Mouse (Mus musculus) C2C12 (cell line): Measurements from ENCODE around the gene Tmem184c. TPM values are rescaled to one million over a fixed set of nuclear protein-coding genes. Genes with fewer than 3 reads are reported as not detected.

Experiments
- H3K27me3 ChIP-seq: one replicate; pipeline ENCODE4 v1.6.1; 2011; ENCODE audit not compliant: control insufficient read depth, insufficient read depth, insufficient read length
- H3K36me3 ChIP-seq: one replicate; pipeline ENCODE4 v1.6.1; 2011; ENCODE audit not compliant: control insufficient read depth, insufficient read depth
- H3K4me3 ChIP-seq: one replicate; pipeline ENCODE4 v1.5.1; 2011; ENCODE audit warnings: mild to moderate bottlenecking, control low read depth; ENCODE audit not compliant: poor library complexity, insufficient read depth, severe bottlenecking
- H3K79me2 ChIP-seq: one replicate; pipeline ENCODE4 v1.6.1; 2011; ENCODE audit not compliant: control insufficient read depth, insufficient read depth
- H3K79me3 ChIP-seq: one replicate; pipeline ENCODE4 v1.6.1; 2011; ENCODE audit warnings: low read depth, control low read depth
- H3ac ChIP-seq: one replicate; pipeline ENCODE3; 2011; ENCODE audit warnings: low read depth; ENCODE audit not compliant: control insufficient read depth, insufficient read length
- CEBPB ChIP-seq: IDR thresholded peaks from one replicate; pipeline ENCODE4 v1.6.1; 2011; ENCODE audit warnings: low read depth, mild to moderate bottlenecking, control low read depth, moderate library complexity
- CTCF ChIP-seq: IDR thresholded peaks from one replicate; pipeline ENCODE4 v1.5.1; 2011; ENCODE audit not compliant: control insufficient read depth, insufficient read depth, insufficient read length
- FOSL1 ChIP-seq: IDR thresholded peaks from one replicate; pipeline ENCODE4 v1.8.0; 2011; ENCODE audit warnings: mild to moderate bottlenecking, low read length; ENCODE audit not compliant: poor library complexity, insufficient read depth, severe bottlenecking
- MAX ChIP-seq: IDR thresholded peaks from one replicate; pipeline ENCODE4 v1.6.1; 2011; ENCODE audit warnings: mild to moderate bottlenecking, control low read depth
- MYOD1 ChIP-seq: IDR thresholded peaks from one replicate; pipeline ENCODE4 v1.6.1; 2011; ENCODE audit warnings: low read depth; ENCODE audit not compliant: control insufficient read depth, insufficient read length
- MYOG ChIP-seq: IDR thresholded peaks from one replicate; pipeline ENCODE4 v1.6.1; 2011; ENCODE audit not compliant: control insufficient read depth, insufficient read length; ENCODE audit errors: extremely low read depth
- USF1 ChIP-seq: IDR thresholded peaks from one replicate; pipeline ENCODE4 v1.6.1; 2011; ENCODE audit warnings: low read depth, mild to moderate bottlenecking, control low read depth, moderate library complexity
- polyA plus RNA-seq: library from polyadenylated mRNA; unstranded; fragments of >200 nt; fragmentation: generic; extraction: Trizol; gene quantifications from one replicate; pipeline ENCODE4 v1.2.1, GENCODE M21; 2012; ENCODE audit warnings: missing spikeins

The Tmem184c gene
- polyA plus RNA-seq, 1 experiment = 8.3 TPM

DNA sequence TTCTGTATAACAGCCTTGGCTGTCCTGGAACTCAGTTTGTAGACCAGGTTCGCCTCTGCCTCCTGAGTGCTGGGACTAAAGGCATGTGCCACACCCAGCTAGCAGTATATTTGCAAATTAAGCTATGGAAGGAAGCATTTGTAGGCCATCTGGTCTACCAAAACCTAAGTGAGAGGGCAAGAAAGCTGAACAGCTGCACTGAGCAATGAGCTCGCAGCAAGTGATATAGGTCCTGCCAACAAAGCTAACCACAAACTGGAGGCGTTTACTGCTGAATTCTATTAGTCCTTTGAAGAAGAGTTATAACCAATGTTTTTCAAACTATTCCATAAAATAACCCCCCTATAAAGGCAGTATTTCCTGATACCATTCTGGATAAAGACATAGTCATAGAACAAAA is 27.1 kb upstream of the Tmem184c start:
- Histone ChIP-seq H3K27me3 (no peaks in the 10 kb centered on the region), H3ac (no peak overlapping the region), H3K36me3 (no peaks in the 10 kb centered on the region), H3K4me3 (no peak overlapping the region), H3K79me3 (no peaks in the 10 kb centered on the region), H3K79me2 (no peaks in the 10 kb centered on the region)
- TF ChIP-seq MYOG (no peak), MYOD1 (peak; percentile 15)

GRCm38 (mm10) chr8:77634035-77634434 is 23.5 kb upstream of the Tmem184c start:
- no peak overlapping the region for H3K4me3 ChIP-seq
- H3K79me3 ChIP-seq = no peaks in the 10 kb centered on the region
- TF ChIP-seq MYOD1 = no peak
- no peak for TF ChIP-seq USF1
- no peak for TF ChIP-seq CEBPB
- TF ChIP-seq FOSL1 = no peak
- no peak for TF ChIP-seq MYOG
- no peak for TF ChIP-seq CTCF
- no peak for TF ChIP-seq MAX
- no peaks in the 10 kb centered on the region for H3K36me3 ChIP-seq
- H3K79me2 ChIP-seq = no peaks in the 10 kb centered on the region
- no peaks in the 10 kb centered on the region for H3K27me3 ChIP-seq
- no peak overlapping the region for H3ac ChIP-seq

DNA sequence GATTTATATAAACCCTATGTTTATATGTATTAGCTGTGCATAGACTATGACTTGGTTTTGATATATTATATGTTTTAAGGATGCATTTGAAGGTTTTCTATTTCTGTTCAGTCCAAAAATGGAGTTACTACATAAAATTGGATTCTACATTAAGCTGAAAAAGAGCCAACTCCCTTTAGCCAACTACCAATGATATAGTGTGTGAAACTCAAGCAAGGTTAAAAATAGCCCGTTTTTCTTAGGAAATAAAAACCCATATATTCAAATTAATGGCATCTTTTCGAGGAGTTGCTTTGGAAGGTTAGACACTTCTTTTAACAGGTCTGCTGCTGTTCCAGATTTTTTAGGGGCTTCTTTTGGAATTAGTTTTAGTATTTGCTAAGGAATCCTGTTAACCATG is 22.7 kb upstream of the Tmem184c start:
- H3K4me3 ChIP-seq = no peak overlapping the region
- TF ChIP-seq USF1 = no peak
- no peak for TF ChIP-seq MYOD1
- TF ChIP-seq CTCF = no peak
- TF ChIP-seq MYOG = no peak
- no peak for TF ChIP-seq CEBPB
- TF ChIP-seq MAX = no peak
- TF ChIP-seq FOSL1 = no peak

DNA sequence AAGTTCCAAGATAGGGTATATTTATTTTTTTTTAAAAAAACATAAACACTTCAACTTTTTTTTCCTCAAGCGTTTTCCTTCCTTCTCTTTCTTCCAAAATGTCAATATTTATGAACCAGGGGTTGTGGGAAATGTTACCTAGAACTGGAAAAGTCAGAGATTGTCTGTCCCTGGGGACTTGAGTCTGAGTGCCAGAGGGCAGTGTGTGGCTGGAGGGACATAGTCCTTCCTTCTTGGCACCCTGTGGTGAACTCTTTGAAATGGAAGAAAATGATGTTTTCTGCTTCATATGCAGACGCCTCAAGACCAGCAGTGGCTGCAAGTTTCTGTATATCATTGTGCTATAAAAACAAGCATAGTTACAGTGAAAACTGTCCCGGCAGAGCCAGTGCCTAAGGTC is 20.2 kb upstream of the Tmem184c start:
- Histone ChIP-seq H3K27me3 (no peaks in the 10 kb centered on the region), H3ac (no peak overlapping the region), H3K79me3 (no peaks in the 10 kb centered on the region), H3K36me3 (no peaks in the 10 kb centered on the region), H3K79me2 (no peaks in the 10 kb centered on the region), H3K4me3 (no peak overlapping the region)
- no peak for TF ChIP-seq USF1
- TF ChIP-seq MAX = no peak
- no peak for TF ChIP-seq CTCF
- TF ChIP-seq MYOD1 = no peak
- no peak for TF ChIP-seq CEBPB
- TF ChIP-seq MYOG = no peak
- TF ChIP-seq FOSL1 = no peak

More for the DNA sequence above, 22.7 kb upstream of the Tmem184c start:
- Histone ChIP-seq H3K79me3 (no peaks in the 10 kb centered on the region), H3K36me3 (no peaks in the 10 kb centered on the region), H3K27me3 (no peaks in the 10 kb centered on the region), H3ac (no peak overlapping the region), H3K79me2 (no peaks in the 10 kb centered on the region)

GRCm38 (mm10) chr8:77629858-77630537 is 19.5 kb upstream of the Tmem184c start:
- no peaks in the 10 kb centered on the region for H3K79me2 ChIP-seq
- H3K79me3 ChIP-seq = no peaks in the 10 kb centered on the region
- H3ac ChIP-seq = no peak overlapping the region
- no peak for TF ChIP-seq FOSL1
- TF ChIP-seq CTCF = peak; percentile 83
- H3K36me3 ChIP-seq = no peaks in the 10 kb centered on the region
- no peaks in the 10 kb centered on the region for H3K27me3 ChIP-seq
- H3K4me3 ChIP-seq = no peak overlapping the region

DNA sequence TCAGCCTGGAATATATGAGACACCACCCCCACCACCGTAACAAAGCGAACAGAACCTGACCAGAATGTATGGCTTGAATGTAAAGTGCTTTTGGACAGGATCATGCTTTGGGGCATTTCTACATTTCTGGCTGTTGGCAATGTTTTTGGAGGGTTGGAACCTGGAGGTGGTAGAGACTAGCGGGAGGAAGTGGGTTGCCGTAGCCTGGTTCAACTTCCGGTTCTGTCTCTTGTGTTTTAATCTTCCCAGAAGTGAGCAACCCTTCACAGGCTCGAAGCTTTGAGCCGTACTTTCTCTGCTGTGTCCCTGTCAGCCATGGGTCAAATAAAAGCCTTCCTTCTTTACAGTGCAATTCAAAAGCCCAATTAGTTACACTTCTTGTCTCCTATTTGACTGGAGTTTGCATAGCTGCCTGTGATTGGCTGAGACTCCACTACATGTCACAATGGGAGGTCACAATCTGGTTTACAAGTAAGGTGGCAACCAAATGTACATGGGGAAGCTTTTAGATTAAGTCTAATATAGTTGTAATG is 13.2 kb upstream of the Tmem184c start:
- Histone ChIP-seq H3K79me3 (no peaks in the 10 kb centered on the region), H3ac (no peak overlapping the region), H3K27me3 (peaks cover 5% of the 10 kb centered on the region), H3K79me2 (no peaks in the 10 kb centered on the region), H3K4me3 (no peak overlapping the region), H3K36me3 (no peaks in the 10 kb centered on the region)
- TF ChIP-seq MAX = no peak
